Mouse (Mus musculus): ENCODE data around the gene Tfeb.

Gene Tfeb

GRCm38 (mm10) chr17:47788996-47789395 is 52.2 kb downstream of the Tfeb start:
- DNase-seq (ENCODE audit: low read depth) = no peak

GRCm38 (mm10) chr17:47792098-47792863 is 55.5 kb downstream of the Tfeb start:
- DNase-seq (ENCODE audit: low read depth) = peak; percentile 74

GRCm38 (mm10) chr17:47793377-47793776 is 56.5 kb downstream of the Tfeb start:
- DNase-seq (ENCODE audit: low read depth) = peak; percentile 79

- peak; percentile 78 for DNase-seq (ENCODE audit: low read depth)
Observed at GRCm38 (mm10) chr17:47795446-47795845, 58.6 kb downstream of the Tfeb start.

- no peak for DNase-seq (ENCODE audit: low read depth)
Observed at GRCm38 (mm10) chr17:47796156-47796816, 59.5 kb downstream of the Tfeb start.

- peak; percentile 49 for DNase-seq (ENCODE audit: low read depth)
Observed at GRCm38 (mm10) chr17:47796968-47797367, 60.1 kb downstream of the Tfeb start.

GRCm38 (mm10) chr17:47797383-47797782 is 60.6 kb downstream of the Tfeb start:
- DNase-seq (ENCODE audit: low read depth) = no peak

GRCm38 (mm10) chr17:47802806-47803205 is 66.0 kb downstream of the Tfeb start:
- no peak for DNase-seq (ENCODE audit: low read depth)

GRCm38 (mm10) chr17:47803662-47804061 is 66.8 kb downstream of the Tfeb start:
- no peak for DNase-seq (ENCODE audit: low read depth)

- no peak for DNase-seq (ENCODE audit: low read depth)
Observed at GRCm38 (mm10) chr17:47805047-47805835, 68.4 kb downstream of the Tfeb start.

- no peak for DNase-seq (ENCODE audit: low read depth)
Observed at GRCm38 (mm10) chr17:47806230-47806629, 69.4 kb downstream of the Tfeb start.

GRCm38 (mm10) chr17:47811265-47811800 is 74.5 kb downstream of the Tfeb start:
- no peak for DNase-seq (ENCODE audit: low read depth)

- no peak for DNase-seq (ENCODE audit: low read depth)
Observed at GRCm38 (mm10) chr17:47812200-47812599, 75.4 kb downstream of the Tfeb start.

GRCm38 (mm10) chr17:47813616-47814015 is 76.8 kb downstream of the Tfeb start:
- DNase-seq (ENCODE audit: low read depth) = no peak

- DNase-seq (ENCODE audit: low read depth) = no peak
Observed at GRCm38 (mm10) chr17:47814496-47814895, 77.7 kb downstream of the Tfeb start.

- no peak for DNase-seq (ENCODE audit: low read depth)
Observed at GRCm38 (mm10) chr17:47815446-47815845, 78.6 kb downstream of the Tfeb start.

- DNase-seq (ENCODE audit: low read depth) = no peak
Observed at GRCm38 (mm10) chr17:47818038-47818725, 81.4 kb downstream of the Tfeb start.

- DNase-seq (ENCODE audit: low read depth) = no peak
Observed at GRCm38 (mm10) chr17:47821339-47821738, 84.5 kb downstream of the Tfeb start.

- DNase-seq (ENCODE audit: low read depth) = no peak
Observed at GRCm38 (mm10) chr17:47831161-47831560, 94.3 kb downstream of the Tfeb start.

GRCm38 (mm10) chr17:47831772-47832171 is 94.9 kb downstream of the Tfeb start:
- no peak for DNase-seq (ENCODE audit: low read depth)

- no peak for DNase-seq (ENCODE audit: low read depth)
Observed at GRCm38 (mm10) chr17:47832501-47833028, 95.7 kb downstream of the Tfeb start.

Measured in induced T-regulatory cell, adult 2 months (primary cell).